Mouse (Mus musculus): Measurements from ENCODE around the gene Arf1. TPM values are rescaled to one million over a fixed set of nuclear protein-coding genes. Genes with fewer than 3 reads are reported as not detected.

The Arf1 gene
- total and polyA plus RNA-seq, 3 experiments = 498 to 733 (median 509) TPM

DNA sequence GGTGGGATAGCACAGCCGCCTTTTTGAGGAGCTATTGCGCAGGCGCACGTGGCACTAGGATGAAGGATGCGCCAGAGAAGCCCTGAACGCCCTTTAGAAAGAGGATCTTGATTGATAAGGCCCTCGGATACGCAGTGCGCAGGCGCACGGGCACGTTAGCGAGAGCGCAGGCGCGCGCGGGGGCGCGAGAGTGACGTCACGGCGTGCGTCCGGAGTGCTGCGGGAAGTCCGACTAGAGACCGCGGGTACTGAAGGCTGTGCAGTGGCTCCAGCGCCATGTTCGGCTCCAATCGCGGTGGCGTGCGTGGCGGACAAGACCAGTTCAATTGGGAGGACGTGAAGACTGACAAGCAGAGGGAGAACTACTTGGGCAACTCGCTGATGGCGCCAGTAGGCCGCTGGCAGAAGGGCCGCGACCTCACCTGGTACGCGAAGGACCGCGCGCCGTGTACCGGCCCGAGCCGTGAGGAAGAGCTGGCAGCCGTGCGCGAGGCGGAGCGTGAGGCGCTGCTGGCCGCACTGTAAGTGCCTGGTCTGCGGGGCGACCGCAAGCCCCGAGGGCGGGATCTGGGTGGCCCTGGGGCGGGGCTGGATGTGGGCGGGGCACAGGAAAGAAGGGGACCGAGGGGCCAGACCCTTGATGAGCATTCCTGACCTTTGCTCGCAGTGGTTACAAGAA, 19.8 kb downstream of the Arf1 start, which contains the start of gene 2310033P09Rik (continued):
- TF ChIP-seq ETS1 (conservative IDR thresholded peaks at IDR 0.05; ENCODE audit: low read depth, low read length) (no peak), MAFK (IDR thresholded peaks at IDR 0.05; ENCODE audit: insufficient replicate concordance, low read length) (no peak), E2F4 (IDR thresholded peaks at IDR 0.05; ENCODE audit: insufficient replicate concordance, low read depth, low read length) (peak; percentile 90; the same call in 1 of the 2 replicates), CTCF (conservative IDR thresholded peaks at IDR 0.05 in 1 of 2, IDR thresholded peaks at IDR 0.05 in 1 of 2; ENCODE audit: low read depth in 2 of 2, low read length in 2 of 2) (no peak)

DNA sequence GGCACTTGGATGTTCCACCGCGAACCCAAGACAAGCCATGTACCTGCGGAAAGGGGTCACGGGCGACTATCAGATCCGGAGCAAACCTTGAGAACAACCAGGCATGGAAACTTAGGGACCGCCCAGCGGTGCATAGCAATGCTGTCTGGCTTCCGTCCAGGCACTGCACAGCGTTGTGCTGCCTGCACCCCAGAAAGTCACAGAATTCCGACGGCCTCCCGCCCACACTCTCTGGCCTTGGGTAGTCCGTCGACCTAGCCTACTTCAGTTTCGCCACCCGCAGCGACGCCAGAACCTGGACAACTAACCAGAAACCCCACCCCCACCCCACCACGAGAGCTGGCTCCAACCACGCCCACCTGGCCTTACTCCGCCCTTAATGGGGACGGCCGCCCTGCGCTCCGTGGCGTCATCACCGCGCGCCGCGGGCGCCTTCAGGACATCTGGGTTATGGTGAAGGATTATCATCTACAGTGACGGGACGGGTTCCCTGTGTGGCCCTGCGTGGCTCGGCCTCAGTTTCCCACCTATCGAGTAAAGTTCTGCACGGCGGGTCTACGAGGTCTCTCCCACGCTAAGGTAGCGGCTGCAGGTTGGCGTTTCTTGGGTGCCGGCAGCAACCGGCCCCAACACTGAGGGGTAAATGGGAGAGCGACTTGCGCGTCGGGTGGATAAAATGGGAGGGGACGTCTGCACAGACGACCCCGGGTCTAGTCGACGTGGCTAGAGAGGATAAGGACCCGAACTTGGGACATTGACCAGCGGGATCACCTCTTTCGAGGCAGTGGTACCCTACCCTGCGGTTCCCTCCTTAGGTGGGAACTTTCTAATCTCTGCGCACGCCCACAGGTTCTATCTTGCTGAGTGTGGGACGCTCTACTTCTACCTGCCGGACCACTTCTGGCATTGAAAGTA, 25.7 kb downstream of the Arf1 start, which contains the start of gene Mrpl55:
Gene Mrpl55, plus strand, starts transcription at position 406 of the 915 bp plus-strand sequence.
- peak; percentile 97 for DNase-seq (ENCODE audit: extremely low read depth)
- Histone ChIP-seq H3K4me2 (ENCODE audit: insufficient read depth, low read depth, poor library complexity, severe bottlenecking) (peak within 1 kb of the TSS; percentile 89), H3K27ac (ENCODE audit: insufficient read depth, low read depth) (peak within 1 kb of the TSS; percentile 23; the same call in 1 of the 2 replicates), H3K4me1 (ENCODE audit: control insufficient read depth in 1 of 2, insufficient read depth in 2 of 2) (peaks cover 4 to 19% of the 10 kb centered on the region in 2 experiments), H3K27me3 (replicated peaks) (no peaks in the 10 kb centered on the region), H3K4me3 (replicated peaks in 1 of 3; ENCODE audit: low read depth in 2 of 3, low read length in 2 of 3, poor library complexity in 1 of 3) (peak within 1 kb of the TSS; percentile 68 to 99 (median 77)), H3K36me3 (replicated peaks in 1 of 2; ENCODE audit: control insufficient read depth in 1 of 2, insufficient read depth in 1 of 2, low read length in 1 of 2) (peaks cover 27 to 55% of the 10 kb centered on the region in 2 experiments), H3K9me3 (replicated peaks; ENCODE audit: low read length) (no peaks in the 10 kb centered on the region), H3K79me2 (replicated peaks; ENCODE audit: control insufficient read depth, extremely low read depth, insufficient read depth, poor library complexity, severe bottlenecking) (peaks cover 6% of the 10 kb centered on the region), H3K9ac (ENCODE audit: insufficient read depth, low read depth) (peak within 1 kb of the TSS; percentile 67)
- dilution Hi-C loops (cut with MboI; ENCODE audit: extremely low pct_ligation_motif_present, extremely low pct_unique_long_range_greater_than_20kb, low sequenced_read_pairs) = no loop called here
- in situ Hi-C loops (cut with MboI; ENCODE audit: low pct_ligation_motif_present, low pct_unique_long_range_greater_than_20kb, low sequenced_read_pairs) = loop anchor here (5.0 kb wide), 1 partner anchor 35 kb away; no protein-coding TSS in a partner anchor
- TF ChIP-seq GABPA (IDR thresholded peaks at IDR 0.05; ENCODE audit: insufficient replicate concordance, low read depth, low read length) (no peak; the same call in 1 of the 2 replicates), SMC3 (IDR thresholded peaks at IDR 0.05; ENCODE audit: low read depth, low read length) (no peak), CTCF (conservative IDR thresholded peaks at IDR 0.05 in 1 of 2, IDR thresholded peaks at IDR 0.05 in 1 of 2; ENCODE audit: low read depth in 2 of 2, low read length in 2 of 2) (no peak), SIN3A (IDR thresholded peaks at IDR 0.05; ENCODE audit: low read length) (peak; percentile 99), TCF12 (IDR thresholded peaks at IDR 0.05; ENCODE audit: low read depth, low read length) (peak; percentile 97), USF2 (conservative IDR thresholded peaks at IDR 0.05; ENCODE audit: low read depth, low read length) (no peak), ZNF384 (IDR thresholded peaks at IDR 0.05; ENCODE audit: low read depth, low read length) (0 out of 2 replicates have a peak, but pooled peaks have one; percentile 20), MEF2A (IDR thresholded peaks at IDR 0.05; ENCODE audit: borderline replicate concordance, low read depth, low read length) (peak; percentile 77), ELF1 (IDR thresholded peaks at IDR 0.05; ENCODE audit: low read depth, low read length) (peak; percentile 52; the same call in 1 of the 2 replicates), PAX5 (IDR thresholded peaks at IDR 0.05; ENCODE audit: low read length) (no peak), ZMIZ1 (IDR thresholded peaks at IDR 0.05; ENCODE audit: low read depth, low read length) (peak; percentile 83), EP300 (IDR thresholded peaks at IDR 0.05; ENCODE audit: low read length) (peak; percentile 17; the same call in 1 of the 2 replicates), BHLHE40 (IDR thresholded peaks at IDR 0.05; ENCODE audit: low read depth, low read length) (peak; percentile 77), NELFE (IDR thresholded peaks at IDR 0.05; ENCODE audit: low read depth, low read length) (peak; percentile 89), POLR2AphosphoS2 (IDR thresholded peaks at IDR 0.05; ENCODE audit: low read depth, low read length) (peak; percentile 83; the same call in 1 of the 2 replicates), RCOR1 (conservative IDR thresholded peaks at IDR 0.05; ENCODE audit: low read depth, low read length) (peak; percentile 15; the same call in 1 of the 2 replicates), CHD2 (IDR thresholded peaks at IDR 0.05; ENCODE audit: low read length) (peak; percentile 88), POLR2A (IDR thresholded peaks at IDR 0.05; ENCODE audit: low read depth, low read length) (peak; percentile 90), UBTF (IDR thresholded peaks at IDR 0.05; ENCODE audit: low read depth, low read length) (0 out of 2 replicates have a peak, but pooled peaks have one; percentile 51), USF1 (IDR thresholded peaks at IDR 0.05; ENCODE audit: low read depth, low read length) (no peak), HCFC1 (IDR thresholded peaks at IDR 0.05; ENCODE audit: low read depth, low read length) (peak; percentile 89), MAX (IDR thresholded peaks at IDR 0.05; ENCODE audit: low read length) (peak; percentile 77), KAT2A (IDR thresholded peaks at IDR 0.05; ENCODE audit: insufficient replicate concordance, low read length) (peak; percentile 61; the same call in 1 of the 2 replicates), MYC (IDR thresholded peaks at IDR 0.05; ENCODE audit: low read depth, low read length) (peak; percentile 28), ZKSCAN1 (IDR thresholded peaks at IDR 0.05; ENCODE audit: borderline replicate concordance, low read depth, low read length) (no peak), MAZ (IDR thresholded peaks at IDR 0.05; ENCODE audit: low read depth, low read length) (peak; percentile 64), TBP (conservative IDR thresholded peaks at IDR 0.05; ENCODE audit: low read depth, low read length) (peak; percentile 80; the same call in 1 of the 2 replicates), NRF1 (IDR thresholded peaks at IDR 0.05; ENCODE audit: low read depth, low read length) (peak; percentile 51), ZC3H11A (IDR thresholded peaks at IDR 0.05; ENCODE audit: low read depth, low read length) (no peak), CHD1 (IDR thresholded peaks at IDR 0.05; ENCODE audit: low read depth, low read length) (peak; percentile 70; the same call in 1 of the 2 replicates)
